Mouse (Mus musculus): ENCODE results near the gene H2-M10.2.
A peak's percentile ranks its signal among the peaks of the same experiment; 100 is the strongest.

DNA sequence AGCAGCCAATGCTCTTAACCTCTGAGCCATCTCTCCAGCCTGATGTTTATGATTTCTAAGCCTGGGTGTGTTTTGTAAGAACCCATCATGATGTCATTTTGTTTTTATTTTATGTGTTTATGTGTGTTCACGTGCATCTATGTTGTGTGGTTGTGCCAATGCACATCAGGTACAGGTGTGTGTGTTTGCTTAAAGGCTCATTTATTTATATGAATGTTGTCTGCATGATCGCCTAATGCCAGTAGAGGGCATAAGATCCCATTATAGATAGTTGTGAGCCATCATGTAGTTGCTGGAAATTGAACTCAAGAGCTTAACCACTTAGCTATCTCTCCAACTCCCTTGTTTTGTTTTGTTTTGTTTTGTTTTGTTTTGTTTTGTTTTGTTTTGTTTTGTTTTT lies 40.5 kb downstream of the H2-M10.2 start:
- 0 out of 2 replicates have a peak, but pooled peaks have one; percentile 11 for TF ChIP-seq CTCF (IDR thresholded peaks at IDR 0.05; ENCODE audit: low read depth)
- TF ChIP-seq EP300 (IDR thresholded peaks at IDR 0.05; ENCODE audit: low read depth), result no peak

Measured in liver, embryonic 14.5 days (tissue).